Mouse (Mus musculus) neural tube, embryonic 15.5 days (tissue): ENCODE measurements at regions not wholly inside any gene's neighbourhood (a gene's known extent, or its start where the extent isn't known, plus 50 kb on each side); places are given as distances from the start of the nearest gene placed in this dataset.

Experiments used
- ATAC-seq: fragments of 200-750 bp; cut with Nextera tagmentation; 2 replicates; pipeline ENCODE4 v1.8.0; 2017; ENCODE audit warnings: mild to moderate bottlenecking, moderate TSS enrichment, moderate library complexity; ENCODE audit not compliant: low FRiP score
- H3K27ac ChIP-seq: fragments of 300-500 bp; sonication (generic); replicated peaks from 2 replicates; pipeline ENCODE4 v1.5.1; 2015; ENCODE audit warnings: mild to moderate bottlenecking, inconsistent platforms
- H3K27me3 ChIP-seq: fragments of 300-500 bp; sonication (generic); replicated peaks from 2 replicates; pipeline ENCODE4 v1.6.1; 2015; ENCODE audit warnings: inconsistent platforms
- H3K36me3 ChIP-seq: fragments of 300-500 bp; sonication (generic); 2 replicates; pipeline ENCODE4 v1.6.1; 2015; ENCODE audit warnings: inconsistent platforms
- H3K4me1 ChIP-seq: fragments of 300-500 bp; sonication (generic); 2 replicates; pipeline ENCODE4 v1.6.1; 2015; ENCODE audit warnings: inconsistent platforms
- H3K4me2 ChIP-seq: fragments of 300-500 bp; sonication (generic); 2 replicates; pipeline ENCODE4 v1.6.1; 2015; ENCODE audit warnings: inconsistent platforms, mild to moderate bottlenecking, moderate library complexity
- H3K4me3 ChIP-seq: fragments of 300-500 bp; sonication (generic); replicated peaks from 2 replicates; pipeline ENCODE4 v1.5.1; 2015; ENCODE audit warnings: mild to moderate bottlenecking, inconsistent platforms
- H3K9ac ChIP-seq: fragments of 300-500 bp; sonication (generic); replicated peaks from 2 replicates; pipeline ENCODE4 v1.6.1; 2015; ENCODE audit warnings: mild to moderate bottlenecking, inconsistent platforms
- H3K9me3 ChIP-seq: fragments of 300-500 bp; sonication (generic); replicated peaks from 2 replicates; pipeline ENCODE4 v1.6.1; 2016; ENCODE audit warnings: inconsistent platforms
- WGBS: fragments of 180-500 bp; shearing (Covaris S2); methylation state at CpG from one replicate; pipeline ENCODE4 v1.1.7; 2015; ENCODE audit warnings: mixed read lengths; 5-methylcytosine and 5-hydroxymethylcytosine counted together

DNA sequence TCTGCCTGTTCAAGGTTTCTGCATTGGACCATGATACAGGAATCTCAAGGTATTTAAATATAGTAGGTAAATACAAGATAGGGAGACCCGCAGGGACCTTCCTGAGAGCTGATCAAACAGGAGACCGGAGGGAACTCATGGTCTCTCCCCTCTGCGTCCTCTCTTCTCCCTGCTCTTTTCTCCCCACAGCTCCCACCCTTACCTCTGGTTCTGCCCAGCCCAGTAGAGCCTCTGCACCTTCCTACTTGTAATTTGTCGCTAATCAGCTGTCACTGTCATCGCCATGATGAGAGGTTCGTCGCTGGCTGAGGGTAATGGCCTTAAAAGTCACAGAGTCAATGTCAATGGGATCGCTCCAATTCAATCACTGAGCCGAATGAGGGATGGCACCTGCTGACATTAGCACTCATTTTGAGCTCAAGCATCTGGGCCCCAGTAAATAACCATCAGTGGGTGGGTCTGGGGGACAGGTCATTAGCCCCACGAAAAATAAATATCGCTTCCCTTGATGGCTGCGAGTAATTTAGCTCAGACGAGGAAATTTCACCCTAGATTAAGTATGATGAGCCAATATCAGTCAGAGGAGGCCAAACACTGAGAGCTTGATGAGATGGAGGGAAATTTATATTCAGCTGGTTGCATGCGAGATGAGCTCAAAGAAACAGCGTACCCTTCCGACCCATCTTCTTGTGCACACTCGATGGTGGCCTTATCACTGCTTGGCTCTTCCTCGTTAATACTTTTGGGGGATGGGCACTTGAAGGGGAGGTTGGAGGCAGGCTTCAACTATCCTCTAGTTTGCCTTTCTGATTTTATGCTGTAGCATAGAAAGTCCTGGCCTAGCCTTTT, 56.2 kb upstream of the Paqr3 start:
- Histone ChIP-seq H3K4me2 (no peak overlapping the region), H3K36me3 (no peaks in the 10 kb centered on the region), H3K9me3 (no peaks in the 10 kb centered on the region), H3K9ac (no peak overlapping the region), H3K4me3 (no peak overlapping the region), H3K27me3 (no peaks in the 10 kb centered on the region), H3K27ac (0 out of 2 replicates have a peak overlapping the region, but pooled peaks have one; percentile 9), H3K4me1 (peaks cover 9% of the 10 kb centered on the region)
- ATAC-seq: peak; percentile 47; the same call in 1 of the 2 replicates
- WGBS: 36% methylated on average over 18 of the region's 18 CpGs

GRCm38 (mm10) chr5:97166128-97166883, 54.9 kb upstream of the Paqr3 start:
- peak; percentile 50; the same call in 1 of the 2 replicates for ATAC-seq
- WGBS: 28% methylated on average over 4 of the region's 4 CpGs
- Histone ChIP-seq H3K4me2 (no peak overlapping the region), H3K4me3 (no peak overlapping the region), H3K27ac (no peak overlapping the region), H3K9me3 (no peaks in the 10 kb centered on the region), H3K27me3 (no peaks in the 10 kb centered on the region), H3K36me3 (no peaks in the 10 kb centered on the region), H3K9ac (no peak overlapping the region), H3K4me1 (peaks cover 9% of the 10 kb centered on the region)
